Mouse (Mus musculus) stomach, embryonic 16.5 days (tissue): Measurements from ENCODE around the gene Zfp831. TPM values are rescaled to one million over a fixed set of nuclear protein-coding genes. Genes with fewer than 3 reads are reported as not detected.

ENCODE experiments used
- ATAC-seq: fragments of 200-750 bp; cut with Nextera tagmentation; 2 replicates; pipeline ENCODE4 v1.8.0; 2017; ENCODE audit warnings: moderate number of reproducible peaks, moderate TSS enrichment; ENCODE audit not compliant: insufficient read depth, low FRiP score
- H3K27ac ChIP-seq: fragments of 300-500 bp; sonication (generic); 2 replicates; pipeline ENCODE4 v1.5.1; 2014; ENCODE audit warnings: low read length
- H3K27me3 ChIP-seq: fragments of 300-500 bp; sonication (generic); 2 replicates; pipeline ENCODE4 v1.6.1; 2014; ENCODE audit warnings: low read length, control low read depth, mixed read lengths; ENCODE audit not compliant: control insufficient read depth, insufficient read depth
- H3K36me3 ChIP-seq: fragments of 300-500 bp; sonication (generic); 2 replicates; pipeline ENCODE4 v1.6.1; 2014; ENCODE audit warnings: low read length; ENCODE audit not compliant: control insufficient read depth, insufficient read depth
- H3K4me1 ChIP-seq: fragments of 300-500 bp; sonication (generic); 2 replicates; pipeline ENCODE4 v1.6.1; 2014; ENCODE audit warnings: low read length, control low read depth, mixed read lengths; ENCODE audit not compliant: control insufficient read depth, insufficient read depth
- H3K4me2 ChIP-seq: fragments of 300-500 bp; sonication (generic); 2 replicates; pipeline ENCODE4 v1.6.1; 2014; ENCODE audit warnings: low read depth, low read length, mixed read lengths
- H3K4me3 ChIP-seq: fragments of 300-500 bp; sonication (generic); replicated peaks from 2 replicates; pipeline ENCODE4 v1.5.1; 2014; ENCODE audit warnings: mild to moderate bottlenecking, low read length
- H3K9ac ChIP-seq: fragments of 300-500 bp; sonication (generic); 2 replicates; pipeline ENCODE4 v1.6.1; 2014; ENCODE audit warnings: low read length
- H3K9me3 ChIP-seq: fragments of 300-500 bp; sonication (generic); replicated peaks from 2 replicates; pipeline ENCODE4 v1.6.1; 2016; ENCODE audit warnings: low read length, control low read depth; ENCODE audit not compliant: control insufficient read depth
- WGBS: fragments of 180-500 bp; shearing (Covaris S2); extraction: QIAGEN DNeasy Blood & Tissue Kit; methylation state at CpG from one replicate; pipeline ENCODE4 v1.1.7; 2014; 5-methylcytosine and 5-hydroxymethylcytosine counted together
- polyA plus RNA-seq: library from polyadenylated mRNA; unstranded; fragments of >200 nt; fragmentation: Nextera tagmentation; extraction: Ambion mirVana; gene quantifications from 2 replicates; pipeline ENCODE4 v1.2.1, GENCODE M21; 2015

The Zfp831 gene
- polyA plus RNA-seq, 1 experiment from 2014 or later = 0.06 TPM

DNA sequence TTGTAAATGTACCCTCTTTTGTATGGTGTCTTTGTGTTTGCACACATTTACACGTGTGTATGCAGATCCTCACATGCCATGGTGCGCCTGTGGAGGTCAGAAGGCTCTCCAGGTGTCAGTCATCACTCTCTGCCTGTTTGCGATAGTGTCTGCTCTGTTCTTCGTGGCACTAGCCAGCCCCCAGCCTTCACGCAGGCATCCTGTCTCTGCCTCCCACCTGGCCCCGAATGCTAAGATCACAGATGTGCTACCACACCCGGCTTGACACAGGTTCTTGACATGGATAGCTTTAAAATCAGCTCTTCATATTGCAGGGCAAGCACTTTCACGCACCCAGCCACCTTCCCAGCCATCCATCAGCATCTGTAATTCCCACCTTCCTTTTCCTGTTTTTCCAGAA is 16.3 kb upstream of the Zfp831 start:
- ATAC-seq = no peak

DNA sequence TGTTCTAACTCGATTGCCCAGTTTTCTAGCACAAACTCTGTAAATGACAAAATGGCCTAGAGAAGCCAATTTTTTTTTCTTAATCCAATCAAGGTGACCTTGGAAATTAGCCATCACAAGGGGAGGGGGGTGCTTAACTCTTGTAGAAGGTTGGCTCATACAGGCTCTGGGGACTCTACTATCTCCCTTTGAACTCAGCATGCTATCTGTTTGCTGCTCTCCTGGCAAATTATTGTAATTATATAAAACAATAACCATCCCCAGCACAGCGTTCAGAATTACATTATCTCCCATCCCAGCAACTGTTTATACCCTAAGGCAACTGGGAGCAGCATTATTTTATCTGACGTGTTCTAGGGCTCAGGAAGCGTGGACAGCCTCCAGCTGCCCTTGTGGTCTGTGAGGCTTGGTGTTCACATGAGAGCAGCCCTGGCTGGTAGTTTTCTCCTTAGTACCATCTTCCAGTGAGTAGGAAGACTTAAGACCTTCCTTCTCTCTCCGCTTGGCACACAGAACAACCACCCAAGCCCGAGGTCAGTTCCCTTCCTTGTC is 14.0 kb upstream of the Zfp831 start:
- Histone ChIP-seq H3K4me3 (no peak overlapping the region), H3K4me1 (no peaks in the 10 kb centered on the region), H3K4me2 (no peak overlapping the region), H3K9me3 (no peaks in the 10 kb centered on the region), H3K27ac (no peak overlapping the region), H3K36me3 (no peaks in the 10 kb centered on the region), H3K27me3 (no peaks in the 10 kb centered on the region), H3K9ac (no peak overlapping the region)
- WGBS = 71% methylated on average over 6 of the region's 6 CpGs
- ATAC-seq = no peak

More for the DNA sequence above, 16.3 kb upstream of the Zfp831 start:
- Histone ChIP-seq H3K4me3 (no peak overlapping the region), H3K4me1 (no peaks in the 10 kb centered on the region), H3K36me3 (no peaks in the 10 kb centered on the region), H3K27me3 (no peaks in the 10 kb centered on the region), H3K27ac (no peak overlapping the region), H3K9ac (no peak overlapping the region), H3K9me3 (no peaks in the 10 kb centered on the region), H3K4me2 (no peak overlapping the region)
- 50% methylated on average over 8 of the region's 8 CpGs for WGBS

DNA sequence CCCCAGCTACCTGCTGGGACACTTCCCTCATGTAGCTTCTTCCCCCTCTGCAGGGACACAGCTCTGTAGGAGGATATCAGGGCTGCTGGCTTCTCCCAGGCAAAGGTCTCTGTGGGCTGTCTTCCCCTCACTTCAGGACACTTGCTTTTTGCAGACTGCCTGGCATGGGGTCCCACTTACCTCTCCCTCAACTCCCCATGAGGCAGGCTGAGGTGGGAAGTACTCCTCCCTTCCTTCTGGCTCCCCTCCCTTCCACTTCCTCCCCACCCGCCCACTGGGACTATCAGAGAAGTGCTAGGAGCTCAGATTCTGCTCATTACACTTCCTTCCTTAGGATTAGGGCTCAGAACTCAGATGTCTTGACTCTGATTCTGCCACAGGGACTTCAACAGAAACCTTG is 6.6 kb upstream of the Zfp831 start:
- no peaks in the 10 kb centered on the region for H3K9me3 ChIP-seq
- ATAC-seq = no peak
- H3K4me1 ChIP-seq = no peaks in the 10 kb centered on the region
- no peak overlapping the region for H3K4me3 ChIP-seq
- no peaks in the 10 kb centered on the region for H3K36me3 ChIP-seq
- H3K4me2 ChIP-seq = no peak overlapping the region
- no peaks in the 10 kb centered on the region for H3K27me3 ChIP-seq
- H3K9ac ChIP-seq = no peak overlapping the region
- H3K27ac ChIP-seq = peak overlapping the region; percentile 4; the same call in 1 of the 2 replicates
- WGBS = 50% methylated on average over 1 of the region's 1 CpGs

- H3K4me1 ChIP-seq = no peaks in the 10 kb centered on the region
- H3K27ac ChIP-seq = no peak overlapping the region
- ATAC-seq = no peak
- H3K9ac ChIP-seq = no peak overlapping the region
- no peaks in the 10 kb centered on the region for H3K36me3 ChIP-seq
- no peaks in the 10 kb centered on the region for H3K27me3 ChIP-seq
- H3K4me3 ChIP-seq = no peak overlapping the region
- no peaks in the 10 kb centered on the region for H3K9me3 ChIP-seq
- H3K4me2 ChIP-seq = no peak overlapping the region
- WGBS = 87% methylated on average over 10 of the region's 10 CpGs
These were observed 1.6 kb downstream of the Zfp831 start for GRCm38 (mm10) chr2:174644975-174645374.

- H3K4me3 ChIP-seq = no peak overlapping the region
- no peak overlapping the region for H3K27ac ChIP-seq
- WGBS = 34% methylated on average over 4 of the region's 4 CpGs
- H3K9me3 ChIP-seq = no peaks in the 10 kb centered on the region
- no peak overlapping the region for H3K4me2 ChIP-seq
- no peaks in the 10 kb centered on the region for H3K4me1 ChIP-seq
- no peaks in the 10 kb centered on the region for H3K36me3 ChIP-seq
- no peak for ATAC-seq
- no peaks in the 10 kb centered on the region for H3K27me3 ChIP-seq
- no peak overlapping the region for H3K9ac ChIP-seq
These were observed 9.5 kb downstream of the Zfp831 start for GRCm38 (mm10) chr2:174652864-174653263.

GRCm38 (mm10) chr2:174655341-174655740 is 12.0 kb downstream of the Zfp831 start:
- Histone ChIP-seq H3K36me3 (no peaks in the 10 kb centered on the region), H3K4me1 (no peaks in the 10 kb centered on the region), H3K9me3 (no peaks in the 10 kb centered on the region), H3K27ac (no peak overlapping the region), H3K4me3 (no peak overlapping the region), H3K4me2 (no peak overlapping the region), H3K9ac (no peak overlapping the region), H3K27me3 (no peaks in the 10 kb centered on the region)
- 80% methylated on average over 5 of the region's 5 CpGs for WGBS
- ATAC-seq = no peak

DNA sequence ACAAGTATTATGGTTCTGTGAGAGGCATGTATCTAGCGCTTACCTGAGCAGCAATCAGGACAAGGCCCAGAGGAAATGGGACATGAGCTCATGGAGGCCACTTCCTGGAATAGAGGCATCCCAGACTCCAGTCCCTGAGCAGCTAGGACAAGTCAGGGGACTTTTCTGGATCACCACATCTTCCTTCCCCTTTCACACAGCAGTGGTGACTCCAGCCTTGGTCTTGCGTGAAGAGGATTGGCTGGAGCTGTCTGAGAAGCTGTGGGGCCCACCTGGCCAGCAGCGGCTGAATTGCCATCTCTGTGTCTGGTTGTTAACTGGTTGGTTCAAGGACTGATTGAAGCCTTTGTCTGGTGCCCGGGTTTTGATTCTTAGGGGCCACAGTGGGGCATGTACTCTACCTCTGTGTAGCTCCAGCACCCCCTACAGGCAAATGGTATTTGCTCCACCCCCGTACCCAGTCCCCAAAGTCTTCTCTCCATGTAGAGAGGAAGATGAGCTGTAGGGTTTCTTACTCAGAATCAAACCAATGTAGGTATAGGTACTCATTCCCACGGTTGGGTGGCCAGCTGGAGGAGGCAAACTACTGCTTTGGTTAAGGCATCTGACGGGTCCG is 15.0 kb downstream of the Zfp831 start:
- Histone ChIP-seq H3K27ac (no peak overlapping the region), H3K9me3 (no peaks in the 10 kb centered on the region), H3K4me3 (no peak overlapping the region), H3K4me2 (no peak overlapping the region), H3K4me1 (0 out of 2 replicates have a peak, but pooled peaks cover 3% of the 10 kb centered on the region), H3K36me3 (no peaks in the 10 kb centered on the region), H3K9ac (no peak overlapping the region), H3K27me3 (no peaks in the 10 kb centered on the region)
- no peak for ATAC-seq
- WGBS = 76% methylated on average over 8 of the region's 8 CpGs

GRCm38 (mm10) chr2:174659874-174660273 is 16.5 kb downstream of the Zfp831 start:
- no peaks in the 10 kb centered on the region for H3K9me3 ChIP-seq
- H3K4me1 ChIP-seq = 0 out of 2 replicates have a peak, but pooled peaks cover 3% of the 10 kb centered on the region
- no peaks in the 10 kb centered on the region for H3K36me3 ChIP-seq
- no peak; the same call in 1 of the 2 replicates for ATAC-seq
- no peak overlapping the region for H3K9ac ChIP-seq
- H3K4me2 ChIP-seq = no peak overlapping the region
- peak overlapping the region; percentile 14; the same call in 1 of the 2 replicates for H3K27ac ChIP-seq
- no peak overlapping the region for H3K4me3 ChIP-seq
- 73% methylated on average over 4 of the region's 4 CpGs for WGBS
- no peaks in the 10 kb centered on the region for H3K27me3 ChIP-seq

GRCm38 (mm10) chr2:174660321-174660720 is 17.0 kb downstream of the Zfp831 start:
- Histone ChIP-seq H3K4me2 (no peak overlapping the region), H3K4me1 (0 out of 2 replicates have a peak, but pooled peaks cover 3% of the 10 kb centered on the region), H3K4me3 (no peak overlapping the region), H3K36me3 (no peaks in the 10 kb centered on the region), H3K27ac (peak overlapping the region; percentile 14; the same call in 1 of the 2 replicates), H3K27me3 (no peaks in the 10 kb centered on the region), H3K9me3 (no peaks in the 10 kb centered on the region), H3K9ac (no peak overlapping the region)
- peak; percentile 91 for ATAC-seq
- 54% methylated on average over 9 of the region's 9 CpGs for WGBS
